Mouse (Mus musculus) liver, postnatal 0 days (tissue): Measurements from ENCODE around the gene Unkl.

Experiments used
- CTCF ChIP-seq: sonication (generic); IDR thresholded peaks from 2 replicates; pipeline ENCODE4 v1.5.1; 2016; ENCODE audit warnings: antibody characterized with exemption, low read depth
- EP300 ChIP-seq: IDR thresholded peaks from 2 replicates; pipeline ENCODE4 v1.6.1; 2016; ENCODE audit warnings: antibody characterized with exemption, low read depth, mild to moderate bottlenecking

GRCm38 (mm10) chr17:25222951-25223601, 34.9 kb downstream of the Unkl start:
- TF ChIP-seq EP300, result peak; percentile 55; the same call in 1 of the 2 replicates
- no peak for TF ChIP-seq CTCF
